Mouse (Mus musculus): ENCODE results near the gene Slf2. TPM values are rescaled to one million over a fixed set of nuclear protein-coding genes. Genes with fewer than 3 reads are reported as not detected.

Slf2 gene
- polyA plus RNA-seq, 1 experiment from 2014 or later, result 31.3 TPM

- WGBS, result 53% methylated on average over 5 of the region's 5 CpGs
- Histone ChIP-seq H3K4me2 (ENCODE audit: low read depth, low read length) (no peak overlapping the region), H3K4me1 (ENCODE audit: control insufficient read depth, insufficient read depth, low read length) (peaks cover 14% of the 10 kb centered on the region; the same call in 1 of the 2 replicates), H3K27me3 (ENCODE audit: control insufficient read depth, insufficient read depth, low read length) (no peaks in the 10 kb centered on the region), H3K27ac (ENCODE audit: low read length) (no peak overlapping the region), H3K4me3 (replicated peaks; ENCODE audit: low read length) (no peak overlapping the region), H3K9me3 (replicated peaks; ENCODE audit: control insufficient read depth, low read length) (no peaks in the 10 kb centered on the region), H3K36me3 (ENCODE audit: control insufficient read depth, insufficient read depth, low read length) (no peaks in the 10 kb centered on the region), H3K9ac (ENCODE audit: low read length) (no peak overlapping the region)
- no peak for ATAC-seq (ENCODE audit: insufficient read depth, low FRiP score)
These were observed 6.3 kb upstream of the Slf2 start for GRCm38 (mm10) chr19:44924699-44925098.

- ATAC-seq (ENCODE audit: insufficient read depth, low FRiP score), result no peak
- H3K4me2 ChIP-seq (ENCODE audit: low read depth, low read length), result no peak overlapping the region
- peaks cover 18% of the 10 kb centered on the region; the same call in 1 of the 2 replicates for H3K4me1 ChIP-seq (ENCODE audit: control insufficient read depth, insufficient read depth, low read length)
- 64% methylated on average over 6 of the region's 6 CpGs for WGBS
- no peak overlapping the region for H3K4me3 ChIP-seq (replicated peaks; ENCODE audit: low read length)
- no peaks in the 10 kb centered on the region for H3K27me3 ChIP-seq (ENCODE audit: control insufficient read depth, insufficient read depth, low read length)
- no peaks in the 10 kb centered on the region for H3K36me3 ChIP-seq (ENCODE audit: control insufficient read depth, insufficient read depth, low read length)
- no peak overlapping the region for H3K9ac ChIP-seq (ENCODE audit: low read length)
- no peak overlapping the region for H3K27ac ChIP-seq (ENCODE audit: low read length)
- no peaks in the 10 kb centered on the region for H3K9me3 ChIP-seq (replicated peaks; ENCODE audit: control insufficient read depth, low read length)
These were observed 4.2 kb upstream of the Slf2 start for GRCm38 (mm10) chr19:44926781-44927180.

GRCm38 (mm10) chr19:44927250-44927649 is 3.7 kb upstream of the Slf2 start:
- Histone ChIP-seq H3K36me3 (ENCODE audit: control insufficient read depth, insufficient read depth, low read length) (no peaks in the 10 kb centered on the region), H3K9me3 (replicated peaks; ENCODE audit: control insufficient read depth, low read length) (no peaks in the 10 kb centered on the region), H3K27ac (ENCODE audit: low read length) (no peak overlapping the region), H3K4me2 (ENCODE audit: low read depth, low read length) (no peak overlapping the region), H3K9ac (ENCODE audit: low read length) (no peak overlapping the region), H3K27me3 (ENCODE audit: control insufficient read depth, insufficient read depth, low read length) (no peaks in the 10 kb centered on the region), H3K4me3 (replicated peaks; ENCODE audit: low read length) (no peak overlapping the region), H3K4me1 (ENCODE audit: control insufficient read depth, insufficient read depth, low read length) (peaks cover 18% of the 10 kb centered on the region)
- 48% methylated on average over 1 of the region's 1 CpGs for WGBS
- no peak for ATAC-seq (ENCODE audit: insufficient read depth, low FRiP score)

- Histone ChIP-seq H3K27ac (ENCODE audit: low read length) (peak overlapping the region; percentile 38), H3K4me2 (ENCODE audit: low read depth, low read length) (no peak overlapping the region), H3K4me1 (ENCODE audit: control insufficient read depth, insufficient read depth, low read length) (peaks cover 19% of the 10 kb centered on the region), H3K36me3 (ENCODE audit: control insufficient read depth, insufficient read depth, low read length) (no peaks in the 10 kb centered on the region), H3K9ac (ENCODE audit: low read length) (peak overlapping the region; percentile 54; the same call in 1 of the 2 replicates), H3K9me3 (replicated peaks; ENCODE audit: control insufficient read depth, low read length) (no peaks in the 10 kb centered on the region), H3K27me3 (ENCODE audit: control insufficient read depth, insufficient read depth, low read length) (no peaks in the 10 kb centered on the region), H3K4me3 (replicated peaks; ENCODE audit: low read length) (no peak overlapping the region)
- no peak for ATAC-seq (ENCODE audit: insufficient read depth, low FRiP score)
- 45% methylated on average over 8 of the region's 8 CpGs for WGBS
These were observed 2.8 kb upstream of the Slf2 start for GRCm38 (mm10) chr19:44928185-44928584.

GRCm38 (mm10) chr19:44929251-44929650 is 1.7 kb upstream of the Slf2 start:
- Histone ChIP-seq H3K27ac (ENCODE audit: low read length) (no peak overlapping the region), H3K4me3 (replicated peaks; ENCODE audit: low read length) (no peak overlapping the region), H3K36me3 (ENCODE audit: control insufficient read depth, insufficient read depth, low read length) (no peaks in the 10 kb centered on the region), H3K4me2 (ENCODE audit: low read depth, low read length) (no peak overlapping the region), H3K9ac (ENCODE audit: low read length) (no peak overlapping the region), H3K27me3 (ENCODE audit: control insufficient read depth, insufficient read depth, low read length) (no peaks in the 10 kb centered on the region), H3K4me1 (ENCODE audit: control insufficient read depth, insufficient read depth, low read length) (peaks cover 19% of the 10 kb centered on the region), H3K9me3 (replicated peaks; ENCODE audit: control insufficient read depth, low read length) (no peaks in the 10 kb centered on the region)
- no peak for ATAC-seq (ENCODE audit: insufficient read depth, low FRiP score)
- WGBS, result 28% methylated on average over 3 of the region's 3 CpGs

- Histone ChIP-seq H3K9me3 (replicated peaks; ENCODE audit: control insufficient read depth, low read length) (no peaks in the 10 kb centered on the region), H3K27ac (ENCODE audit: low read length) (0 out of 2 replicates have a peak overlapping the region, but pooled peaks have one; percentile 33), H3K4me2 (ENCODE audit: low read depth, low read length) (no peak overlapping the region), H3K4me3 (replicated peaks; ENCODE audit: low read length) (no peak overlapping the region), H3K36me3 (ENCODE audit: control insufficient read depth, insufficient read depth, low read length) (no peaks in the 10 kb centered on the region), H3K27me3 (ENCODE audit: control insufficient read depth, insufficient read depth, low read length) (no peaks in the 10 kb centered on the region), H3K9ac (ENCODE audit: low read length) (no peak overlapping the region), H3K4me1 (ENCODE audit: control insufficient read depth, insufficient read depth, low read length) (peaks cover 19% of the 10 kb centered on the region)
- no peak for ATAC-seq (ENCODE audit: insufficient read depth, low FRiP score)
- 47% methylated on average over 10 of the region's 10 CpGs for WGBS
These were observed 1.3 kb upstream of the Slf2 start for GRCm38 (mm10) chr19:44929663-44930062.

GRCm38 (mm10) chr19:44930122-44930521 is 829 bp upstream of the Slf2 start:
- H3K9ac ChIP-seq (ENCODE audit: low read length), result peak overlapping the region; percentile 58
- H3K36me3 ChIP-seq (ENCODE audit: control insufficient read depth, insufficient read depth, low read length), result 0 out of 2 replicates have a peak, but pooled peaks cover under 1% of the 10 kb centered on the region
- no peaks in the 10 kb centered on the region for H3K9me3 ChIP-seq (replicated peaks; ENCODE audit: control insufficient read depth, low read length)
- H3K4me3 ChIP-seq (replicated peaks; ENCODE audit: low read length), result peak overlapping the region; percentile 96
- H3K4me2 ChIP-seq (ENCODE audit: low read depth, low read length), result peak overlapping the region; percentile 53
- ATAC-seq (ENCODE audit: insufficient read depth, low FRiP score), result no peak
- WGBS, result 30% methylated on average over 2 of the region's 2 CpGs
- H3K27ac ChIP-seq (ENCODE audit: low read length), result peak overlapping the region; percentile 72
- H3K4me1 ChIP-seq (ENCODE audit: control insufficient read depth, insufficient read depth, low read length), result peaks cover 19% of the 10 kb centered on the region
- no peaks in the 10 kb centered on the region for H3K27me3 ChIP-seq (ENCODE audit: control insufficient read depth, insufficient read depth, low read length)

GRCm38 (mm10) chr19:44931454-44931759 is 456 bp downstream of the Slf2 start:
- Histone ChIP-seq H3K4me1 (ENCODE audit: control insufficient read depth, insufficient read depth, low read length) (peaks cover 19% of the 10 kb centered on the region), H3K4me3 (replicated peaks; ENCODE audit: low read length) (peak overlapping the region; percentile 96), H3K9me3 (replicated peaks; ENCODE audit: control insufficient read depth, low read length) (no peaks in the 10 kb centered on the region), H3K27ac (ENCODE audit: low read length) (peak overlapping the region; percentile 89), H3K36me3 (ENCODE audit: control insufficient read depth, insufficient read depth, low read length) (peaks cover 7% of the 10 kb centered on the region; the same call in 1 of the 2 replicates), H3K27me3 (ENCODE audit: control insufficient read depth, insufficient read depth, low read length) (no peaks in the 10 kb centered on the region), H3K9ac (ENCODE audit: low read length) (peak overlapping the region; percentile 91), H3K4me2 (ENCODE audit: low read depth, low read length) (peak overlapping the region; percentile 76)
- WGBS, result 0% methylated on average over 18 of the region's 18 CpGs
- peak; percentile 82 for ATAC-seq (ENCODE audit: insufficient read depth, low FRiP score)

GRCm38 (mm10) chr19:44932051-44932450 is 1.1 kb downstream of the Slf2 start:
- WGBS, result 34% methylated on average over 5 of the region's 5 CpGs
- ATAC-seq (ENCODE audit: insufficient read depth, low FRiP score), result no peak
- Histone ChIP-seq H3K9me3 (replicated peaks; ENCODE audit: control insufficient read depth, low read length) (no peaks in the 10 kb centered on the region), H3K4me1 (ENCODE audit: control insufficient read depth, insufficient read depth, low read length) (peaks cover 19% of the 10 kb centered on the region), H3K36me3 (ENCODE audit: control insufficient read depth, insufficient read depth, low read length) (peaks cover 7% of the 10 kb centered on the region; the same call in 1 of the 2 replicates), H3K27me3 (ENCODE audit: control insufficient read depth, insufficient read depth, low read length) (no peaks in the 10 kb centered on the region), H3K9ac (ENCODE audit: low read length) (peak overlapping the region; percentile 63; the same call in 1 of the 2 replicates), H3K4me3 (replicated peaks; ENCODE audit: low read length) (peak overlapping the region; percentile 45), H3K4me2 (ENCODE audit: low read depth, low read length) (peak overlapping the region; percentile 76), H3K27ac (ENCODE audit: low read length) (no peak overlapping the region)

All from stomach, embryonic 16.5 days (tissue).